Mouse (Mus musculus) forebrain, embryonic 12.5 days (tissue): Measurements from ENCODE around the gene Ttll3. TPM values are rescaled to one million over a fixed set of nuclear protein-coding genes. Genes with fewer than 3 reads are reported as not detected.

Source experiments
- ATAC-seq: fragments of 200-750 bp; cut with Nextera tagmentation; 2 replicates; pipeline ENCODE4 v1.8.0; 2017; ENCODE audit warnings: moderate TSS enrichment; ENCODE audit not compliant: low FRiP score
- H3K27ac ChIP-seq: fragments of 300-500 bp; sonication (generic); 2 replicates; pipeline ENCODE4 v1.5.1; 2016; ENCODE audit warnings: mild to moderate bottlenecking
- H3K27me3 ChIP-seq: fragments of 300-500 bp; sonication (generic); 2 replicates; pipeline ENCODE4 v1.6.1; 2016; ENCODE audit warnings: mild to moderate bottlenecking
- H3K36me3 ChIP-seq: fragments of 300-500 bp; sonication (generic); replicated peaks from 2 replicates; pipeline ENCODE4 v1.6.1; 2016; ENCODE audit warnings: mild to moderate bottlenecking
- H3K4me1 ChIP-seq: fragments of 300-500 bp; sonication (generic); 2 replicates; pipeline ENCODE4 v1.6.1; 2016
- H3K4me2 ChIP-seq: fragments of 300-500 bp; sonication (generic); 2 replicates; pipeline ENCODE4 v1.6.1; 2016; ENCODE audit warnings: mild to moderate bottlenecking, moderate library complexity
- H3K4me3 ChIP-seq: fragments of 300-500 bp; sonication (generic); replicated peaks from 2 replicates; pipeline ENCODE4 v1.5.1; 2016; ENCODE audit warnings: mild to moderate bottlenecking
- H3K9ac ChIP-seq: fragments of 300-500 bp; sonication (generic); 2 replicates; pipeline ENCODE4 v1.6.1; 2016; ENCODE audit warnings: mild to moderate bottlenecking
- H3K9me3 ChIP-seq: fragments of 300-500 bp; sonication (generic); 2 replicates; pipeline ENCODE4 v1.6.1; 2016
- WGBS: fragments of 180-500 bp; shearing (Covaris S2); methylation state at CpG from one replicate; pipeline ENCODE4 v1.1.7; 2016; 5-methylcytosine and 5-hydroxymethylcytosine counted together
- polyA plus RNA-seq: library from polyadenylated mRNA; unstranded; fragments of >200 nt; fragmentation: Nextera tagmentation; extraction: Ambion mirVana; gene quantifications from 2 replicates; pipeline ENCODE4 v1.2.1, GENCODE M21; 2016

The Ttll3 gene
- polyA plus RNA-seq, 1 experiment from 2014 or later: 6.5 TPM

DNA sequence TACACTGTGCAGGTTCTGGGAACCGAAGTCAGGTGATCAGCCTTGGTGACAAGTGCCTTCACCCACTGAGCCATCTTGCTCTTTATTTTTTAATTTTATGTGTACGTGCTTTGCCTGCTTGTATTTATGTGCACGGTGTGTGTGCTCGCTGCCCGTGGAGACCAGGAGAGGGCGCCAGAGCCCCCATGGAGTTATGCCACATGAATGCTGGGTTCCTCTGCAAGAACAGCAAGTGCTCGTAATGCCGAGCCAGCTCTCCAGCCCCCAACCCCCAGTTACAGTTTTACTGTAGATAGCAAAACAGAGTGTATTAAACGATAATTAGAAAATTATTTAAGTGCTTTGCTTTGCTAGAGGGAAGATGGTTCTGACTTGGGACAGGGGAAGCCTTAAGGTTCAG lies 17.6 kb downstream of the Ttll3 start:
- Histone ChIP-seq H3K27me3 (no peaks in the 10 kb centered on the region), H3K4me3 (no peak overlapping the region), H3K9ac (no peak overlapping the region), H3K9me3 (no peaks in the 10 kb centered on the region), H3K36me3 (peaks cover 13% of the 10 kb centered on the region), H3K27ac (no peak overlapping the region), H3K4me2 (no peak overlapping the region), H3K4me1 (no peaks in the 10 kb centered on the region)
- 81% methylated on average over 9 of the region's 9 CpGs for WGBS
- no peak for ATAC-seq

DNA sequence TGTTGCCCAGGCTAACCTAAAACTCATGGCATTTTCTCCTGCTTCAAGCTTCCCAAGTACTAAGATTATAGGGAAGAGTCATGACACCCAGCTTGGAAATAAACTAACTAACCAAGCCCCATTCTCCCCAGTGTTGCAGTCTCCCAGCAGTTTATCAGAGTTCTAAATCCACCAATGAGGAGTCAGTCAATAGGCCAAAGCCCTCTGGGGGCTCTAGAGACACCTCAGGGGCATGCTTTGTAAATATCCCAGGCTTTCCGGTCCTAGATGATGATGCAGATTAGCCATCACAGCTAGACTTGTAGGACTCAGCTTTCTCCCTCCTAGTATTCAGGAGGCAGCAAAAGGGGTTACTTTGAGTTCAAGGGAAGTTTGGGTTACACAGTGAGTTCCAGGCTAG lies 20.9 kb downstream of the Ttll3 start:
- no peak for ATAC-seq
- 79% methylated on average over 1 of the region's 1 CpGs for WGBS
- Histone ChIP-seq H3K9ac (no peak overlapping the region), H3K4me3 (no peak overlapping the region), H3K4me2 (no peak overlapping the region), H3K36me3 (peaks cover 23% of the 10 kb centered on the region), H3K4me1 (no peaks in the 10 kb centered on the region), H3K27me3 (no peaks in the 10 kb centered on the region), H3K27ac (no peak overlapping the region), H3K9me3 (no peaks in the 10 kb centered on the region)

DNA sequence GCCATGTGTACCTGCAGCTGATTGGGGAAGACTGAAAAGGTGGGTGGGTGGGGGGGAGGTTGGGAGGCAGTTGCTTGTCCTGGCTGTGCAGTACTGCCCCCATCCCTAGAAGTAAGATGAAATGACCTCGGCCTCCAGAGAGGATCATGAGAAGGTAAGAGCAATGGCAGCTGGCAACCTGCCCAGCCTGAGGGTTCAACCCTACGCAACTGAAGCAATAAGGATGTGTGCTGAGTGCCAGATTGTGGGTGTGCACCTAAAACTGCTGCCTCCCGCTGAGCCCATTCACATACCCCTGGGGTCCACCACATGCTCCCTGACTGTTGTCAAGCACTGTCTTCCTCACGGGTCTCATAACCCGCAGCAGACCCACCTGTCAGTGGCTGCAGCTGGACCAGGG lies 27.4 kb downstream of the Ttll3 start:
- no peaks in the 10 kb centered on the region for H3K27me3 ChIP-seq
- WGBS: 95% methylated on average over 5 of the region's 5 CpGs
- peaks cover 28% of the 10 kb centered on the region for H3K36me3 ChIP-seq
- ATAC-seq: no peak
- no peak overlapping the region for H3K4me3 ChIP-seq
- no peak overlapping the region for H3K9ac ChIP-seq
- no peaks in the 10 kb centered on the region for H3K9me3 ChIP-seq
- H3K4me1 ChIP-seq: peaks cover 17% of the 10 kb centered on the region
- no peak overlapping the region for H3K4me2 ChIP-seq
- no peak overlapping the region for H3K27ac ChIP-seq

DNA sequence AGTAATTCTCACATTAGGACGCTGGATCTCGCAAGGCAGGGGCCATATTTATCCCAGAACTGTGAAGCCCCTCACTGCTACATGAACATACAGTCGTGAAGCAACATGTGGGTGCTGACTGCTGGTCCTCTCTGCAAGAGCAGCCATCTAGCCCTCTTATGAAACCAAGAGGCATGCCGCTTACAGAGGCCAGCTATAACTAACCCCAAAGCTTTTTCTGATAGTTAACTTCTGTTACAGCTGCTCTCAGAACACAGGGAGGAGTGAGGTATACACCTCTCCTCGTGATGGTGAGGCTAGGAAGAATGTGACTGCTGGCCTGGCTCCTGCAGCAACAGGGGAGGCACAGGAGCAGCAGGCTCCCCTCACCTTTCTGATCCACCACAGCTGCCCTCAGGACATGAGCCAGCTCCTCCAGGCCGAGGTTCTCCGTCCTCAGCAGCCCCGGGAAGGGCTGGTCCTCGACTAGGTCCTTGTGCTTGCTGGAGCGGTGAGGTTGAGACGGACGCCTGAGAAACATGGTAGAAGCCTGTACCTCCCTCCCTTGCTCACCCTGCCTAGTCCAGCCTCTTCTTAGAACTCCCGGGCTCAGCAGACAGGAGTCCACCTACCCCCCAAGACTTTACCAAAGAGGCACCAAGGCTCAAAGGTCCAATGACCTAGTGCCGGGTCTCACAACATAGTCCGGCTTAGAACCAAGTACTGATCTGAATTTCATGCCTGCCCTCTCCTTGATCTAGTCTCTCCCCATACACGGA lies 29.6 kb downstream of the Ttll3 start:
- Histone ChIP-seq H3K4me3 (peak overlapping the region; percentile 65), H3K27me3 (no peaks in the 10 kb centered on the region), H3K36me3 (peaks cover 28% of the 10 kb centered on the region), H3K9me3 (no peaks in the 10 kb centered on the region), H3K9ac (peak overlapping the region; percentile 77), H3K4me2 (peak overlapping the region; percentile 92), H3K4me1 (peaks cover 17% of the 10 kb centered on the region), H3K27ac (no peak overlapping the region)
- 17% methylated on average over 16 of the region's 16 CpGs for WGBS
- ATAC-seq: peak; percentile 60

DNA sequence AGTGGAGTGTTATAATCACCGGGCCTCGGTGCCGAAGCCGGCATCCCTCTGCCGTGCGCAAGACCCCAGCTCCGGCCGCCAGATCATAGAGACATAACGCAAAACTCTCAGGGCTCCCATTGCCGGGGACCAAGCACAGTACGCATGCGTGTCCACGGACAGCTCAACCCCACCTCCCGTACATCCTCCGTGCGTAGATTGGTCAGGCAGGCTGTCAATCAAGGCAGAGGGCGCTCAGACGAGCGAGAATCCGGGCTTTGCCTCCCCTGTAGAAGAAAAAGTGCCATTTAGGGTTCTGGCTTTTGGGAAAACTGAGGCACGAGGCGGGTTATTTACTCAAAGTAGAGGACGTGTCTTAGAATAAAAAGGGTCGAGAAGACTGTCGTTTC lies 30.1 kb downstream of the Ttll3 start, which contains the start of gene Rpusd3:
Gene Rpusd3 (minus strand): TSS at position 142 of the 389 bp plus-strand sequence.
- peaks cover 17% of the 10 kb centered on the region for H3K4me1 ChIP-seq
- H3K36me3 ChIP-seq: peaks cover 25% of the 10 kb centered on the region
- H3K27ac ChIP-seq: no peak within 1 kb of the TSS
- H3K4me2 ChIP-seq: peak within 1 kb of the TSS; percentile 92
- peak within 1 kb of the TSS; percentile 77 for H3K9ac ChIP-seq
- H3K9me3 ChIP-seq: no peaks in the 10 kb centered on the region
- H3K27me3 ChIP-seq: no peaks in the 10 kb centered on the region
- H3K4me3 ChIP-seq: peak within 1 kb of the TSS; percentile 65
- ATAC-seq: peak; percentile 99
- WGBS: under 1% methylated on average over 25 of the region's 25 CpGs

DNA sequence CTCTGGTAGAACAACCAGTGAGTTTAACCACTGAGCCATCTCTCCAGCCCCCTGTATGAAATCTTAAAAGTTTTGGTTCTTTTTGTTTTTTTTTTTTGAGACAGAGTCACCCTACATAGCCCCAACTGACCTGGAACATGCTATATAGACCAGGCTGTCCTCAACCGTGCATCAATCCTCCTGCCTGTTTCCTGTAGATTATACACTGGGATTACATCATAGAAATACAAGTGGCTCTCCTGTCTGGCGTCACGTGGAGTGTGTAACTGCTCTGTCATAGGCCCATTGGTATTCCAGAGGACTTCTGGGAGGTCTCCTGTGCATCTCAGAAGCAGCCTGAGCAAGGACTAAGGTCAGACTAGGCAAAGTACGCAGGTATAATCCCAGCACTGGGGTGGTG lies 33.9 kb downstream of the Ttll3 start:
- Histone ChIP-seq H3K9me3 (peaks cover 6% of the 10 kb centered on the region; the same call in 1 of the 2 replicates), H3K4me2 (no peak overlapping the region), H3K27me3 (no peaks in the 10 kb centered on the region), H3K27ac (no peak overlapping the region), H3K4me1 (peaks cover 12% of the 10 kb centered on the region), H3K9ac (no peak overlapping the region), H3K36me3 (no peaks in the 10 kb centered on the region), H3K4me3 (no peak overlapping the region)
- WGBS: 79% methylated on average over 4 of the region's 4 CpGs
- ATAC-seq: no peak

DNA sequence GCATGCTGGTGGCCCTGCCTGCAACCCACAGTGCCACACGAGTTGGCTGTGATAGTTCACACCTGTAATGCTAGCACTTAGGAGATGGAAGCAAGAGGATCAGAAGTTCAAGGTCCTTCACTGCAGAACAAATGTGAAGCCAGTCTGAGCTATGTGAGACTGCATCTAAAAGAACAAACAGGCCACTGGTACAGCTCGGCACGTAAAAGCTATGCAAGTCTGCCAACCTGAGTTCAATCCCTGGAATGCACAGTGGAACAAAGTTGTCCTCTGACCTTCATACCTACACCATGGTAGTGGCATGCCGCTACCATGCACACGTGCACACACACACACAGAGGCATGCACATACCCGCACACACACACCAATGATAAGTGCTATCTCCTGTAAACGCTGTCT lies 35.1 kb downstream of the Ttll3 start:
- ATAC-seq: no peak
- Histone ChIP-seq H3K9me3 (peaks cover 6% of the 10 kb centered on the region; the same call in 1 of the 2 replicates), H3K4me3 (no peak overlapping the region), H3K9ac (no peak overlapping the region), H3K27ac (no peak overlapping the region), H3K36me3 (no peaks in the 10 kb centered on the region), H3K27me3 (no peaks in the 10 kb centered on the region), H3K4me1 (peaks cover 4% of the 10 kb centered on the region), H3K4me2 (no peak overlapping the region)
- WGBS: 87% methylated on average over 7 of the region's 7 CpGs

DNA sequence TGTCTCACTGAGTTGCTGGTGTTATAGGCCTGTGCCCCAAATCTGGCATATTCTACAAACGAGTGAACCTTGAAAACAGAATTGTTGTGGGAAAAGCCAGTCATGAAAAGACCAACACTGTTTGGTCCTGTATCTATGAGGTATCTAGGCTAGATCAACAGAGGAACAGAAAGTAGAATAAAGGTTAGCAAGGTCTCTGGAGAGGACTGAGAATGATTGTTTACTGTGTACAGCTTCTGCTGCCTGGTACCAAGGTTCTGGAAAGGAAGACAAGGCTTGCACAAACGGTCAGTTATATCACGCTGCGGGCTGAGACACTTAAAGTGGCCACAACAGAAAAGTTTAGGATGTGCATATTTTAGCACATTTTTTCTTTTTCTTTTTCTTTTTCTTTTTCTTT lies 37.6 kb downstream of the Ttll3 start:
- Histone ChIP-seq H3K27me3 (no peaks in the 10 kb centered on the region), H3K4me3 (no peak overlapping the region), H3K36me3 (no peaks in the 10 kb centered on the region), H3K9ac (no peak overlapping the region), H3K4me1 (no peaks in the 10 kb centered on the region), H3K4me2 (no peak overlapping the region), H3K27ac (no peak overlapping the region), H3K9me3 (peaks cover 6% of the 10 kb centered on the region; the same call in 1 of the 2 replicates)
- ATAC-seq: no peak
- 89% methylated on average over 4 of the region's 4 CpGs for WGBS

DNA sequence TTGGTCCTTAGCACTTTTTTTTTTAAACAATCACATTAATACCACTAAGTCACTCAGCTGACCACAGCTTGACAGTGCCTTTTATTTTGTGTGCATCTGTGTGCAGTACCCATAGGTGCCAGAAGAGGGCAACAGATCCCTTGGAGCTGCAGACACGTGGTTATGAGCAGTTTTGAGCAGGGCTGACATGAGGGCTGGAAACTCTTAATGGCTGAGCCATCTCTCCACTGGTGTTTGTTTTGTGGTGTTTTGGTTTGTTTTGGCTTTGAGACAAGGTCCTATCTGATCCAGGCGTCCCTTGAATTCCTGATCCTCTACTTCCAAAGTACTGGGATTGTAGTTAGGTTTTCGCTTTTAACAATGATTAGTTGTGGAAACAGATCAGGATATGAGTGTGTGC lies 38.3 kb downstream of the Ttll3 start:
- no peak overlapping the region for H3K4me3 ChIP-seq
- H3K9me3 ChIP-seq: peaks cover 6% of the 10 kb centered on the region; the same call in 1 of the 2 replicates
- H3K9ac ChIP-seq: no peak overlapping the region
- 63% methylated on average over 3 of the region's 3 CpGs for WGBS
- no peak overlapping the region for H3K4me2 ChIP-seq
- no peaks in the 10 kb centered on the region for H3K36me3 ChIP-seq
- H3K27ac ChIP-seq: no peak overlapping the region
- H3K27me3 ChIP-seq: no peaks in the 10 kb centered on the region
- no peaks in the 10 kb centered on the region for H3K4me1 ChIP-seq
- no peak for ATAC-seq

DNA sequence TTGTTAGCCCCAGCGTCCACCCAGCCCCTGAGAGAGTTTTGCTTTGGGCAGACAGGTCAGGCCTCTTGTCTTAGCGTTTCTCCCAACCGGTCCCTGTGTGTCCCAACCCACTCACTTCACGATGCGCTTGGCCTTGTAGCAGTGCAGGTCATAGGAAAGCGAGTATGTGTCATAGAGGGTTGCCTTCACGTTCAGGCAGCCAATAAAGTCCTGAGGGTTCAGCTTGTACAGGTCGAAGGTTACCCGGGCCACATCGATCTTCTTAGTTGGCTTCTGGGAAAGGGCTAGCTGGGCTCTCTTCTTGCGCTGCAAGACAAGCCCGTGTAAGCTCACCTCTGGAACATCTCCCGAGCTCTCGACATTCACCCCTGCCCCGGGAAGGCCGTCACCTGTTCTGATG lies 38.9 kb downstream of the Ttll3 start:
- peaks cover 6% of the 10 kb centered on the region; the same call in 1 of the 2 replicates for H3K9me3 ChIP-seq
- H3K4me1 ChIP-seq: no peaks in the 10 kb centered on the region
- no peak overlapping the region for H3K9ac ChIP-seq
- no peak for ATAC-seq
- no peak overlapping the region for H3K27ac ChIP-seq
- no peak overlapping the region for H3K4me2 ChIP-seq
- no peaks in the 10 kb centered on the region for H3K36me3 ChIP-seq
- H3K27me3 ChIP-seq: no peaks in the 10 kb centered on the region
- WGBS: 94% methylated on average over 16 of the region's 16 CpGs
- no peak overlapping the region for H3K4me3 ChIP-seq

DNA sequence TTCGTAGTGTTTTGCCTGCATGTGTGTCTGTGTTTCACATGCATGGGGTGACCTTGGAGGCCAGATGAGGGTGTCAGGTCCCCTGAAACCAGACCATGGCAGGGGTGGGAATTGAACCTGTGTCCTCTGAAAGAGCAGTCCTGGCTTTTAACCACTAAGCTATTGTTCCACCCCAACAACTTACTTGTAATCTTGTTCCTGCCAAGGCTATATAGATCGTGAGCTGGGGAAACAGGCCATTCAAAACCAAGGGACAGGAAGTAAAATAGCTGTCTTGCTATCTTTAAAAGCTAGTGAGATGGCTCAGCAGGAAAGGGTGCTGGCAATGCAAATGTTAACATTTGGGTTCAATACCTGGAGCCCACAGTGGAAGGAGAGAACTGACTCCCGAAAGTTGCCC lies 40.9 kb downstream of the Ttll3 start:
- H3K4me1 ChIP-seq: no peaks in the 10 kb centered on the region
- no peak overlapping the region for H3K4me2 ChIP-seq
- H3K36me3 ChIP-seq: no peaks in the 10 kb centered on the region
- H3K27ac ChIP-seq: no peak overlapping the region
- peaks cover 6% of the 10 kb centered on the region; the same call in 1 of the 2 replicates for H3K9me3 ChIP-seq
- 80% methylated on average over 3 of the region's 3 CpGs for WGBS
- no peak for ATAC-seq
- no peaks in the 10 kb centered on the region for H3K27me3 ChIP-seq
- H3K9ac ChIP-seq: no peak overlapping the region
- no peak overlapping the region for H3K4me3 ChIP-seq

DNA sequence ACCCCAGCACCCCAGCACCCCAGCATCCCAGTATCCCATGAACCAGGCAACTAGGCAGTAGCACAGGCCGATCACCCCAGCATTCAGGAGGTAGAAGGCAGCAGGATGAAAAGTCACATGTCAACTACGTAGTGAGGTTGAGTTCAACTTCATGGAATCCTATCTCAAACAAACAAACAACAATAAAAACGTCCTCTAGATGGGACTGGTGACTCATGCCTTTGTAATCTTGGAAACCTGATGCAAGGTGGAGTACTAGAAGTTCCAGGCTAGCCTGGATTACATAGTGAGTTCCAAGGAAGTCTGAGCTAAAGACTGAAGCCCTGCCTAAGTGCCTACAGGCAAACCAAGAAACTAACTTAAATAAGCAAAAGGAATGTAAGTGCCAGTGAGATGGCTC lies 41.8 kb downstream of the Ttll3 start:
- H3K9me3 ChIP-seq: peaks cover 6% of the 10 kb centered on the region; the same call in 1 of the 2 replicates
- no peak for ATAC-seq
- no peaks in the 10 kb centered on the region for H3K36me3 ChIP-seq
- H3K4me2 ChIP-seq: no peak overlapping the region
- H3K4me3 ChIP-seq: no peak overlapping the region
- no peaks in the 10 kb centered on the region for H3K27me3 ChIP-seq
- WGBS: 71% methylated on average over 3 of the region's 3 CpGs
- no peaks in the 10 kb centered on the region for H3K4me1 ChIP-seq
- H3K9ac ChIP-seq: no peak overlapping the region
- no peak overlapping the region for H3K27ac ChIP-seq

DNA sequence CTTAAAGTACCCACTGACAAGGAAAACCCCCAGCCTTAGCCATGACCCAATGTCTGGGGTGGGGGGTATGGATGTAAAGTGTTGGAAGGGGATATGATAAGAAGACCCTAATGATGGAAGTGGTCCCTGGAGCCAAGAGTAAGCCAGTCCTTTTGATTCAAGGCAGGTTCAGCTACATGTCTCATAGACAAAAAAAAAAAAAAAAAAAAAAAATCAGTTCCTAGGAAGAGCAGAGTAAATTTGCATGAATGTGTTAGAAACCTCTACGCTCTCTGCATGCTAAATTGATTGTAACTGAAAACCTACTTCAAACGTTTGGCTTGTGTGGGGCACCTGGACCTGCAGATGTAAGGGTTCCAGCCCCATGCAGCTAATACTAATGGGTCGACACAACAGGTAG lies 42.7 kb downstream of the Ttll3 start:
- H3K9ac ChIP-seq: no peak overlapping the region
- H3K36me3 ChIP-seq: no peaks in the 10 kb centered on the region

More for the DNA sequence above, 42.7 kb downstream of the Ttll3 start:
- H3K27me3 ChIP-seq: no peaks in the 10 kb centered on the region
- 76% methylated on average over 3 of the region's 3 CpGs for WGBS
- ATAC-seq: no peak
- H3K4me3 ChIP-seq: no peak overlapping the region
- H3K9me3 ChIP-seq: peaks cover 6% of the 10 kb centered on the region; the same call in 1 of the 2 replicates
- no peaks in the 10 kb centered on the region for H3K4me1 ChIP-seq
- no peak overlapping the region for H3K4me2 ChIP-seq
- no peak overlapping the region for H3K27ac ChIP-seq
